Mouse (Mus musculus) cerebellum, adult (tissue): Measurements from ENCODE around the gene Srarp.

Source experiments
- ATAC-seq: cut with Nextera tagmentation; 2 replicates; pipeline ENCODE4 v1.9.2; 2017; ENCODE audit warnings: mild to moderate bottlenecking, moderate library complexity, mixed read lengths; ENCODE audit not compliant: insufficient number of reproducible peaks, low FRiP score, low TSS enrichment

The Srarp gene

DNA sequence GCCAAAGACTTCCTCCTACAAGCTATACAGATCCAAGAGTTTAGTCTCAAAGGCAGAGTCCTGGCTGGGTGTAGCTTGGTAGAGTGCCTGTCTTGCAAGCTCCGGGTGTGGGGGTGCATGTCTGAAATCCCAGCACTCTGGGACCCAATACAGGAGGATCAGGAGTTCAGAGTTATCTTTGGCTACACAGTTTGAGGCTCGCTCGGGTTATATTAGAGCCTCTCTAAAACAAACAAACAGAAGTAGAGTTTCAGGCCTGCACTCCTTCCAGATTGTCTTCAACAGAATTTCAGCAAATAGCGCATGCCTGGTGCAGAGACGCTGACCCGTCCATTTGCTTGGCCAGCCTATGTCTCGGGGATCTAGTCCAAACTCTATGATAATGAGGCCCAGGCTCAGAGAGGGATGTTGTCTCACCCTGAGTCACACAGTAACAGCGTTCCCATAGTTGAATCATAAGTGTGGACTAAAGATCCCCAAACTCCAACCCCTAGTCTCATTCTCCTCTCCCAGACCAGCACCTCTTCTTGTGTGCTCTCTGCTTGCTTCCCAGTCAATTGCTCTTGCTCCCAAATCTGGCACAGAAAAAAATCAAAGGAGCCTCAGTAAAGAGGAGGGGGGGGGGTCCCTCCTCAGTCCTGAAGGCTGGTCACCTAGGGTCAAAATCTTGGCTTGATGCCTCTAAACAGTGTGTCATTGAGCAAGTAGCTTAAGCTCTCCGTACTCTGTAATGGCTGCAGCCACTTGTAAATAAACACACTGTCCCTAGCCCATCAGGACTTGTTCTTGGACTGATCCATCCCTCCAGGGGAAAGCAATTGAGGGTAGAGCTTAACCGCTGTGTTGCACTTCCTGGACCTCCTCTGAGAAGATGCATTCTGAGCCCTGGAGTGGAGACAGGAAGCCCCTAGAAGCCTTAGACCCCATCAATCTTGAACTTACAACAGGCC is 8.8 kb downstream of the Srarp start:
- ATAC-seq = no peak

DNA sequence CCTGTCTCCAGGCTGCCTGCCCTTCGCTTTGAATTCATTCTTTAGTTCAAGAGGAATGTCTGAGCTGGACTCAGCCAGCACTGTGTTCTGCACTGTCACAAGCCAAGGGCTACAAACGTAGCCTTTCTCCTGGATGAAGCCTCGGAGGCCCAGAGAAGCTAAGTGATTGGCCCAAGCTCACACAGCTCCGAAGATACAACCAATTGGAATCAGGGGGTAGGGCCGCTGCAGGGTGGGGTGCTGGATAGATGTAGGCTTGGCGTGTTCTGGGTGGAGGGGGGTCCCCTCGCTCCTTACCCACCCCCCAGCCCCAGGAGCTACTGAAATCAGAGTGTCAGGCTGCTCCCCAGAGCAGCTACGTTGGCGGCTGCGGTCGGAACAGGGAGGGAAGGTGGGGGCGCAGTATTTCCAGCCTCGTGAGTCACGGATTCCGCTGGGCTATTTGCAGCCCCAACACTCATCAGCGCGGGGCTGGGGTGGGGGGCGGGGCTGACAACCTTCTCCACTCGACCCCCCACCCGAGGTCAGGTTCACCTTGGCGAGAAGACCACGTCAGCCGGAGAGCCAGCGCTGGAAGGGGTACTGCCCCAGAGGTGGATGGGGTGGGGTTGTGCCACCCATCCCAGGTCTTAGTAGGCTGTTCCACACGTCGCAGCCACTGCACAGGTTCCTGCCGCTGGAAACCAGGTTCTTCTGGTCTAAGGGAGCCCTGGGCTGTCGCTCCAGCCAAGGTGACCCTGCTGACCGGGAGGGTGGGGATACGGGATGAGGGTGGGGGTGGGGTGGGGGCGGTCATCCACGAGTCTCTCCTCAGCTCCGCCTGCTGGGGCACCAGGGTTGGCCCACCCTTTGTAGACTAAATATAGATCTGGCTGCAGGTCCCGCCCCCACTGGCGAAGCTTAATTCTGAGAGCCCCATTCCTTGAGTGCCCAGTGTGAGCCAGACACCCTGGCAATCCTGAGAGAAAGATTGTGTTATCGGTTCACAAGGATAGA is 10.1 kb downstream of the Srarp start:
- ATAC-seq = peak; percentile 93

DNA sequence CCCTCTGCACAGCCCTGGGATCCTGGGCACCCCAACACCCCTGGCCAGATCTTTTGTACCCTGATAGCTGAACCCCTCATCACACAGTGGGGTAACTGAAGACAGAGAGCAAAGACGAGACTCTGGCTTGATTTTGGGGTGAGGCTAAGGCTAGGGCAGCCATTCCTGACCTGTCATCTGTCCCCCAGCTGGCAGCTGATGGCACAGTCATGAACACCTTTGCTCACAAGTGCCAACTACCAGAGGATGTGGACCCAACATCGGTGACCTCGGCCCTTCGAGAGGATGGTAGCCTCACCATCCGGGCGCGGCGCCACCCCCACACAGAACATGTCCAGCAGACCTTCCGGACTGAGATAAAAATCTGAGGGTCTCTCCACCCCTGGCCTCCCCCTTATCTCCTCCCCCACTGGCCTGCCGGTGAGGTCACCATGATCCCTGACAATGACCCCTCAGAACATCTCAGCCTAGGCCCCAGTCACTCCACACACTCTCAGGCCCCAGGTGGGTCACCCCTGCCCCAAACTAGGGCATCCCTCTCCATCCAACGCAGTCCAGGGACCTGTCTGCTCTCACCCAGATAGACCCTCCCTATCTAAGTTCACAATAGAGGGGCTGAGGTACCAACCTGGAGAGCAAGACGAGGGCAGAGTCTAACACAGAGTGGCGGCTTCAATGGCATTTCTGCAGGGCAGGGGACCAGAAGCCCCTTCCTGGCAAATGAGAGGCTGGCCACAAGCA is 12.0 kb downstream of the Srarp start:
- ATAC-seq = no peak

DNA sequence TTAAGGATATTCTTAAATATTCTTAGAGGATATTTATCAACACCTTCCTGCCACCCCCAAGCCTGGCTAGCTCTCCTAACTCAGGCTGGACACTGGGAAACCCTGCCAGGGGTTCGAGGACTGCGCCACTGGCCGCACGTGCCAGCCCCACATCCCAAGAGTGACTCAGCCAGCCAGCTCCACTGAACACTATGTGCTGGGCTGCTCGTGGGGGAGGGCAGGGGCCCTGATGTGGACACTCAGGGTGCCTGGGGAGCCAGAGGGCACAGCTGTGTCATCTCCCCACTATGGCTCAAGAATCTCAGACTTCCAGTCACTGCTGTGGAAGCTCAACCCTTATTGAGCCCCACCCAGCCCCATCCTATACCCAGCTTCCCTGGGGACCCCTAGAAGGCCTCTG is 12.6 kb downstream of the Srarp start:
- ATAC-seq = no peak

DNA sequence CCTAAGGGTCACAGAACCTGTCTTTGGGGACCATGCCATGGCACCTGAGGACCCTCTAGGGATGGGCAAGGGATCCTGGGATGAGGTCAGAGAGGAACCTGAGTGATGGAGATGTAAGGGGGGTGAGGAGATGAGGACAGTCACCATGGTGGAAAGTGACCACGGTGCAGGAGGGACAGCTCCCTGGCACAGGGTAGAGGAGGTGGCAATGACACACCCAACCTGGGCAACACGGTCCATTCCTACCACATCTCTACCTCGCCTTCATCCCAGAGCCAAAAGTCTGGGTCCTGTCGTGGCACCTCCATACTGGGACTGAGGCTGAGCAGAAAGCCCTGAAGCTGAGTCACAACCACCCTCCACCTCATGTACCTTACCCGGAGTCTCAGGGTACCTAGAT is 13.1 kb downstream of the Srarp start:
- ATAC-seq = no peak

DNA sequence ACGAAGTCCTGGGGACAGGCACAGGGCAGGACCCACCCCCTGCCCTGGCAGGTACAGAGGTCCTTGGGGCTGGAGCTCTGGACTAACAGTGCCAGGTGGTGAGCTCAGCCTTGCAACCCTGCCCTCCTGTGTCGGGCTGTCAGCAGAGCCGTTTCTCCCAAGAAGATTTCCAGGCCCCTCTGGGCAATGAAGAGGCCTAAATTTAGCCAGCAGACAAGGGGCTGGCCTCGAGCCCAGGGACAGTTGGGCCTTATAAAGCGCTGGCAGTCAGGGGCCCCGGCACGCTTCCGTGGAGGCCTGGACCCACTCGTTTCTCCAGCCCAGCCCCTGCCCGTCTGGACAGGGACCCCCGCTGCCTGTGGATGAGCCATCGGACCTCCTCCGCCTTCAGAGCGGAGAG is 14.5 kb downstream of the Srarp start:
- ATAC-seq = no peak

DNA sequence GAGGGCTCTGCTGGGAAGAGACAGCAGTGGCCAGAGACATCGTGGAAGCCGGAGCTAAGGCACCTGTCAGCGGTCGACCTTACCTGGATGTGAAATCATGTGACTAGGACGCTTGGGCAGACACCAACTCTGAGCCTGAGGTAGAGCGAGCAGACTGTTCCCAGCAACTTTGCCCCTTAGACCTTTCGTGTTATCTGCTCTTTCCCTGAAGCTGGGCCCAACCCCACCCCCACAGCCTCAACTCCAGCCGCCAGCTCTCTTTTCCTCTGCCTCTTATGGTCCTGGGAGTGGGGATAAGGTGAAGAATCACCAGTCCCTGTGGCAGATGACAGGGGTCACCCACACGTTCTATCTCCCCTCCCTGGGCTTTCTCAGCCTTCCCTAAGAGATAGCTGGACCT is 15.0 kb downstream of the Srarp start:
- ATAC-seq = no peak

DNA sequence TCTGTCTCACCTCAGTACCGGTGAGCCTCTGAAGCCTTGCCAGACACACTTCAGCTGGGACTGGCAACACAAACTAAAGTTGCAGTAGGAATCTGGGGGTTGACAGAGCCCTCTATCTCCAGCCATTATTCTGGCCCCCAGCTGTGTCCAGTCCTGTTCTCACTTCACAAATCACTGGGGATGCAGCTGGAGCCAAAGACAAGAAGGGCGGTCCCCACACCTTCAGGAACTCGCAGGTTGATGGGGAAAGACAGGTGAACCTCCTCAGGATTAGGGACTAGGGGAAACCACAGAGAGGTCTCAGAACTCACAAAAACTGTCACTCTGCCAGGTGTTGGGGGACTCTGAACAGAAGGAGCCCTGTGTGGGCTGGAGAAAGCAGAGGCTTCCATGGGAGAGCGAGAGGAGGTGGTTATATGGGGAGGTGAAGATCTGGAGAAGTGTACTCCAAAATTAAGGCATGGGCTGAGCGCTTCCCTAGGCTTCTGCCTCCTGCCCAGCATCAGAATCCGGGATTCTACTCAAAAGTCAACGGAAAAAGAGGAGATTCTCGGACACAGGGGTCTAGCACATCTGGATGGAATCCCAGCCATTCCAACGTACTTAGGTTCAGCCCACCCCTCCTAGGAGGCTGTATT is 15.6 kb downstream of the Srarp start, which contains the start of gene Hspb7:
Hspb7 (plus strand) TSS at position 588 of the 638 bp plus-strand sequence.
- ATAC-seq = no peak

DNA sequence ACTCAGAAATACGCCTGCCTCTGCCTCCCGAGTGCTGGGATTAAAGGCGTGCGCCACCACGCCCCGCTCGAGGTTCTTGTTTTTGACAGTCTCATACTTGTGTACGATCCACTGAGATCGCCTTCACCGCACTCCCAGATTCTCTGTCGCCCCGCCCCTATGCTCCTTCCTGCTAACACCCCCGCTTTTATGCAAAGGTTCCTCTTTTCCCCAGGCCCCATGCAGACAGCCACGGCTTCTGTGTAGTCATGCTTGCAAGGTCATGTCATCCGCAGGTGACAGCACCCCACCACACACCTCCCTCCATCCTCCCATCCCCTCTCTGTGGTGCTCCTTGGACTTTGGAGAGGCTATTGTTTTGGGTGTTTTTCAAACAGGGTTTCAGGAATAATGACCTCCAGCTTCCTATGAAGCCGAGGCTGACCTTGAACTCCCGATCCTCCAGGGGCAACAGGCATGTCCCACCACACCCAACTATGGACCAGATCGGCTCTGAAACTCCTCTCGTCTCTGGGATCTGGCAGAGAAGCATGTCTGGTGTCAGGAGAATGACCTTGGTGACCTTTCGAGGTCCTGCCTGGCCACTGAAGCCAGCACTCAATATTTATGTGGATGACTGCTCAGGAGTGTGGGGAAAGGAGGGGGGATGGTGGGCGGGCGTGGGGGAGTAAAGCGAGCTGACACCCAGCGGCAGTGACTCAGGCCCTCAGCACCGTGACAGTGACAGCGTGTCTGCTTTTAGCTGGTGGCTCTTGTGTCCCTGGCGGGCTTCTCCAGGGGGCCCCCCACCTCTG is 16.3 kb downstream of the Srarp start:
- no peak for ATAC-seq

DNA sequence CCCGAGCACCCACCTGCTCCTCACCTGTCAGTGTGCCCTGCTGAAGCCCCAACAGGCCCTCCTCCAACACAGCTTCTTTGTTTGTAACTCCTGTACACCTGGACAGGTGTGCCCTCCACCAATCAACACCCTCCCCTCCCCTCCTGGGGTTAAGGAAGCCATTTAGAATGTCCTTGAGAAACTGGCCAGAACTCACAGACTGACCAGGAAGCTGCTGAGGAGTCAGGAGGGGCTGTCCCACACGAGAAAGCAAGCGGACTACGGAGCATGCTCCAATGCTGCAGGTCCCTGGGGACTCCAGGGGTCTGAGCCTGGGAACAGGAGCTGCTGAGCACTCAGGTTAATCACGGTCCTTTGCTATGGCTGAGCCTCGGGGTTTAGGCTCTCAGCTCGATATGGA is 20.0 kb downstream of the Srarp start, which contains the start of gene Clcnkb:
Clcnkb (minus strand) TSS at position 91 of the 400 bp plus-strand sequence.
- no peak for ATAC-seq

DNA sequence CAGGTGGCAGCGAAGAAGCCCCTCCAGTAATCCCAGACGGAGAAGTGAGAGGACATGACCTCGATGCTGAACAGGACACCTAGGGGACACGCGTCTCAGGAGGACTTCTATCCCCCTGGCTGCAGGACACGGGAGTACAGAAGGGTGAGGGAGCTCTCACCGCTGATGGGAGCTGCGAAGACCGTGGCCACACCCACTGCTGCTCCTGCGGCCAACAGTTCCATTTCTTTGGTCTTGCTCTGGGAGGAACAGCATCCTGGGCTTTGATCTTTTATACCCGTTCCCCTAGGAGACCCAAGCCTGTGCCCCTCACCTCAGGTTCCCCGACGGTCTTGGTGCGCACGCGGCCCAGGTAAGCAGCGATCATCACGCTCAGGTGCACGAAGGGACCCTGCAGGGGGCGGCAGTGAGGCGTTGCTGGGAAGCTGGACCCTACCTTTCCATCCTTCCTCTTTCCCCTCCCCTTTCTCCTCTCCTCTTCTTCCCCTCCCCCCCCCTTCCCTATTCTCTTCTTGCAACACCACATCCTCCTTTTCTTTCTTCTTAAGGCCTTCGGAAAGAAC is 24.4 kb downstream of the Srarp start:
- no peak for ATAC-seq

DNA sequence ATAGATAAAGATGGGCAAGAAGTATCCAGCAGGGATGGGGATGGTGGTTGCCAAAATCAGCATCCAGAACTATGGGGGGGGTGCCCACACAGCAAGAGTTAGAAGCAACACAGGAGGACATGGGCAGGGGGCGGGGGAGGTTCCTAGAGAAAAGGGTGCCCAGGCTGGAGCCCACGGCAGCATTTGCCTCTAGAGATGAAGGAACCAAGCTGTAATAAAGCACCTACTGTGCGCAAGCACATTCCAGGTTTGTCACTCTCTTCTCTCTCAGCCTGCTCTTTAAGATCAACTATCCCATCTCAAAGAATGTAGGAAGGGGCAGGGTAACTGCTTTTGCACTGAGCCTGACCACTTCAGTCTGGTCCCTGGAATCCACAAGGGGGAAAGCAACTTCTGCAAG is 27.3 kb downstream of the Srarp start:
- no peak for ATAC-seq

DNA sequence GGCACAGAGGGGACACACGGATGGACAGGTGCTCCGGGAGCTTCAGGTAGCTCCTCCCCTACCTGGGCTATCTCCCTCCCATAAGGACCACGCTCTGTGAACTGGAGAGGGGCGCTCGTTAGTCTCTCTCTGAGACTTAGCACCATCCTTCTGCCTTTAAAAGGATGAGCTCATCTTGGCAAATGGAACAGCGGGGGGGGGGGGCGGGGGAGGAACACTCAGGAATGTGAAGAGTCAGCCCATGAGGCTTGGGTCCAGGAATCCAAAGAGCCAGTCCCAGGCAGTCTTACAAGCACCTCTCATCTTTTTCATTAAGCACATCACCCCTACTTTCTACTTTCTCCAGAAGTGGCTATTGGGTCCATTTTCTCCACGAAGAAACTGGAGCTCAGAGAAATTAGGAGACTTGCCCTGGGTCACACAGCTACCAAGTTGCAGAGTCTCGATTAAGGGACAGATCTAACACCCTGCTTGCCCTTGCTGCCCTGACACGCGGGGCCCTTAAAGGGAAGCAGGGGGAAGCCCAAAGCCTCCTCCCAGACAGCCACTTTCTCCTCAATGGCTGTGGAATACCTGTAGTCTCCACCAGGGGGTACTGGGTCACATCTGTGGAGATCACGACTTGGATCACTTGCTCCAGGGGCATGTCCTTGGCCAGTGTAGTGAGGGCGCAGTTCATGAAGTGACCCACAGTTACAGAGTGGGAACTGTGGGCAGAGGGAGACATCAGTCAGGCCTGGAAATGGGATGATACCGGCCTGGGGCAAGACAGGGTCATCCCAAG is 29.2 kb downstream of the Srarp start:
- no peak for ATAC-seq

DNA sequence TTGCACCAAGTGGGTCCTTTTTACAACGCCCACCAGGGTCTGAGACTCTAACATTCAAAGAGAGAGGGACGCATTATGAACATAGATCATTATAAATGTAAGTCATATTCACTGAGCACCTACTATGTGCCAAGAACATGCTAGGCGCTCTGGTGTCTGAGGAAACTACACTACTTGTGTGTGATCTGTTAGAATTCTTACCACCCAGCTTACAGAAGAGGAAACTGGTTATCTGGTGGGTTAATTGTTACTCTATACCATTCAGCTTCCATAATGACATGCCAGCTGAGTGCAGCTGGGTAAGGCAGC is 30.6 kb downstream of the Srarp start:
- no peak for ATAC-seq

DNA sequence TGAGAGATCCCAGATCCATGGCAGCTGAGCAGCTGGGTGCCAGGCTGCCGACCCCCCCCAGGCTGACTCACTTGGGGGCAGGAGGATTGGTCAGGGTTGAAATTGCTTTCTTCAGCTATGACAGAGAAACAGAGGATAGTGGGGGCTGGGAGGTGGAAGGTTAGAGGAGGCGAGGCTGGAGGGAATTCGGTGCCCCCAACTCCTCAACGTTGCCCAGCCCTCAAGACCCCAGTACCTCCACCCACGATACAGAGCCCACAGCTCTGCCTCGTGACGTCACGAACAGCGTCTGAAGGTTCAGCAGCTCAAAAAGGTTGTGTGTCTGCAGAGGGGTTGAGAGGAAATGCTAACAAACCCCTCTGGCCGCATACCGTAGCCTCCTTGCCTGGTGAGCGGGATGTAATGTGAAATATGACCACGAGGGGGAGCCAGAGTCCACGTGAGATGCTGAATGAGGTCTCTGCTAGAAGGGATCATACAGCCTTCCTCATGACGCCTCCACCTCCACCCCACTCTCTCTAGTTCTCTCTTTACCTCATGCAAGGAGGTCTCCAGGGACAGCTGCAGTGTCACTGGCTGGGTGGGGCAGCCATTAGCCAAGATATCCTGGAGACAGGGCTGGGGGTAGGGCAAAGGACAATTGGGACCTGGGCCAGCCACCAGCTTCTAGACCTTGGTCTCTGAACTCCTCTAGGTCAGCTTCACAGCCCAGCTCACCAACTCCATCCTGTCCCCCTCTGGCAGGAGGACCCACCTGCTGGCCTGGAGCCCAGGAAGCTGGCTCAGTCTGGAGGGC is 31.2 kb downstream of the Srarp start:
- 0 out of 2 replicates have a peak, but pooled peaks have one; percentile 49 for ATAC-seq

DNA sequence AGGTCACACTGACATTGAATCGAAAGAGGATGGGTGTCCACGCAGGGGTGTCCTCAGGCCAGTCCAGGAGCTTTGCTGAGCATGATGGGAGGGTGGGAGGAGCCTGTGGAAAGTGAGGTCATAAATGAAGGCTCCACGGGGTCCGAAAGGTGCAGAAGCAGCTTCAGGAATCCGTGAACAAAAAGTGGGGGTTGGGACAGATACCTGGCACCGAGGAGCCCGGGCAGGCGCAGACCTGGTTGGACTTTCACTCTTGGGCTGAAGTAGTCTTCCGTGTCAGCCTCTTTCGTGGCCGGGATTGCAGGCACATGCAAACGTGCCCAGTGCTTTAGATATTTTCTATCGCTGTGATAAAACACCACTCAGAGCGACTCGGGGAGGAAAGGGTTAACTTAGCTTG is 35.7 kb downstream of the Srarp start:
- no peak for ATAC-seq

DNA sequence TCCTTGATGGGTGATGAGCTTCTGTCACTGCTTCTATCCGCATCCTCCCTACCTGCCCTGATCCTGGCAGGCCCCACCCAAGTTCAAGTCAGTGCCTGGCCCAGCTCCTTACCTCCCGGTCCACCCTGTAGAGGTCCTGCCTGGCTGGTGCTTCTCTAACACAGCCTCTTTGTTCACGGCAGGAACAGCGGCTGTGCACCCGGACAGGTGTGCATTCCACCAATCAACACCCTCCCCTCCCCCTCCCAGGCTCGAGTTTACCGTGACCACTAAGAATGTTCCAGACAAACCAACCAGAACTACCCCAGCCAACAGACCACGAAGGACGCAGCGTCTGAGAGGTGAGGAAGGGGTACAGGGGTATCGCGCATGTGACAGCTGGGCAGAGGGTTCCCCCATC is 37.4 kb downstream of the Srarp start, which contains the start of gene Clcnka:
Clcnka (minus strand) TSS at position 180 of the 400 bp plus-strand sequence.
- ATAC-seq = no peak
